Mouse (Mus musculus) Patski (cell line): ENCODE data around the gene Ubac2. TPM values are rescaled to one million over a fixed set of nuclear protein-coding genes. Genes with fewer than 3 reads are reported as not detected.

Source experiments
- ATAC-seq: fragments of 100-300 bp; one replicate; pipeline ENCODE4 v1.8.0; 2021
- CTCF ChIA-PET: fragments of 350-600 bp; sonication (Branson Sonifier 250); formaldehyde crosslinking; loops from one replicate; lab custom pipeline; 2022; ENCODE audit warnings: inconsistent platforms; lab: Charles Lee
- POLR2A ChIA-PET: fragments of 350-600 bp; sonication (Branson Sonifier 250); formaldehyde crosslinking; loops from one replicate; lab custom pipeline; 2022; ENCODE audit warnings: antibody characterized with exemption, inconsistent platforms; lab: Charles Lee
- DNase-seq: peaks from one replicate; pipeline ENCODE4 v3.0.0-alpha.2; 2011; ENCODE audit warnings: low read depth, low spot score
- H3K27me3 ChIP-seq: fragments of 371-371 bp; one replicate; pipeline ENCODE4 v1.5.1; 2021
- CTCF ChIP-seq: fragments of 100-300 bp; IDR thresholded peaks from one replicate; pipeline ENCODE4 v1.5.1; 2021
- in situ Hi-C: fragments of 300-500 bp; cut with MboI; formaldehyde crosslinking; loops from 3 replicates; pipeline ENCODE4 v1.11.1; 2018; ENCODE audit warnings: low pct_unique_long_range_greater_than_20kb, mixed read lengths
- polyA plus RNA-seq: library from polyadenylated mRNA; unstranded; gene quantifications from one replicate; pipeline ENCODE4 v1.2.3, GENCODE M21; 2021

Ubac2 gene
- polyA plus RNA-seq, 1 experiment from 2014 or later, result 46.7 TPM

GRCm38 (mm10) chr14:121996786-121997185 lies 118.4 kb downstream of the Ubac2 start:
- ATAC-seq (no peak), DNase-seq (no peak)
- H3K27me3 ChIP-seq, result no peaks in the 10 kb centered on the region
- in situ Hi-C loops, result no loop called here
- ChIA-PET POLR2A (no interaction called here), CTCF (no interaction called here)
- no peak for TF ChIP-seq CTCF

GRCm38 (mm10) chr14:121999455-121999854 lies 121.0 kb downstream of the Ubac2 start:
- TF ChIP-seq CTCF, result no peak
- in situ Hi-C loops, result no loop called here
- CTCF ChIA-PET, result interaction anchor here (1.2 kb wide), 1 partner anchor 17 kb away, joined by 3 read pairs; no protein-coding TSS in a partner anchor
- DNase-seq (no peak), ATAC-seq (no peak)
- POLR2A ChIA-PET, result no interaction called here
- H3K27me3 ChIP-seq, result no peaks in the 10 kb centered on the region

GRCm38 (mm10) chr14:122000346-122001105 lies 122.1 kb downstream of the Ubac2 start:
- ATAC-seq (no peak), DNase-seq (no peak)
- in situ Hi-C loops, result no loop called here
- ChIA-PET CTCF (no interaction called here), POLR2A (no interaction called here)
- TF ChIP-seq CTCF, result no peak
- no peaks in the 10 kb centered on the region for H3K27me3 ChIP-seq

- ChIA-PET CTCF (no interaction called here), POLR2A (no interaction called here)
- ATAC-seq, result no peak
- in situ Hi-C loops, result no loop called here
- H3K27me3 ChIP-seq, result no peaks in the 10 kb centered on the region
- DNase-seq, result no peak
- TF ChIP-seq CTCF, result no peak
Observed at GRCm38 (mm10) chr14:122002224-122002623, 123.8 kb downstream of the Ubac2 start.

- no peaks in the 10 kb centered on the region for H3K27me3 ChIP-seq
- ATAC-seq (no peak), DNase-seq (no peak)
- no peak for TF ChIP-seq CTCF
- CTCF ChIA-PET, result interaction anchor here (0.7 kb wide), 2 partner anchors 14 to 75 kb away, joined by 3 read pairs; no protein-coding TSS in a partner anchor
- in situ Hi-C loops, result no loop called here
- POLR2A ChIA-PET, result no interaction called here
Observed at GRCm38 (mm10) chr14:122003812-122004211, 125.4 kb downstream of the Ubac2 start.

- in situ Hi-C loops, result no loop called here
- DNase-seq (no peak), ATAC-seq (no peak)
- no peak for TF ChIP-seq CTCF
- ChIA-PET POLR2A (no interaction called here), CTCF (no interaction called here)
- no peaks in the 10 kb centered on the region for H3K27me3 ChIP-seq
Observed at GRCm38 (mm10) chr14:122008261-122008660, 129.8 kb downstream of the Ubac2 start.

- ATAC-seq (no peak), DNase-seq (no peak)
- POLR2A ChIA-PET, result interaction anchor here (0.7 kb wide), 1 partner anchor 753 kb away, joined by 3 read pairs; no protein-coding TSS in a partner anchor
- in situ Hi-C loops, result no loop called here
- TF ChIP-seq CTCF, result no peak
- no peaks in the 10 kb centered on the region for H3K27me3 ChIP-seq
- CTCF ChIA-PET, result no interaction called here
Observed at GRCm38 (mm10) chr14:122009502-122009901, 131.1 kb downstream of the Ubac2 start.

- POLR2A ChIA-PET, result no interaction called here
- no peak for DNase-seq
- H3K27me3 ChIP-seq, result no peaks in the 10 kb centered on the region
- CTCF ChIA-PET, result no interaction called here
- ATAC-seq, result no peak
- TF ChIP-seq CTCF, result no peak
- in situ Hi-C loops, result no loop called here
Observed at GRCm38 (mm10) chr14:122010301-122010700, 131.9 kb downstream of the Ubac2 start.

GRCm38 (mm10) chr14:122011768-122012167 lies 133.3 kb downstream of the Ubac2 start:
- no peaks in the 10 kb centered on the region for H3K27me3 ChIP-seq
- CTCF ChIA-PET, result no interaction called here
- POLR2A ChIA-PET, result no interaction called here
- DNase-seq, result no peak
- in situ Hi-C loops, result no loop called here
- ATAC-seq, result no peak
- no peak for TF ChIP-seq CTCF

GRCm38 (mm10) chr14:122012193-122012592 lies 133.8 kb downstream of the Ubac2 start:
- CTCF ChIA-PET, result no interaction called here
- DNase-seq (no peak), ATAC-seq (no peak)
- TF ChIP-seq CTCF, result no peak
- no peaks in the 10 kb centered on the region for H3K27me3 ChIP-seq
- in situ Hi-C loops, result no loop called here
- POLR2A ChIA-PET, result no interaction called here

GRCm38 (mm10) chr14:122012814-122013213 lies 134.4 kb downstream of the Ubac2 start:
- DNase-seq (no peak), ATAC-seq (no peak)
- no peak for TF ChIP-seq CTCF
- POLR2A ChIA-PET, result no interaction called here
- no peaks in the 10 kb centered on the region for H3K27me3 ChIP-seq
- CTCF ChIA-PET, result no interaction called here
- in situ Hi-C loops, result no loop called here
